Mouse (Mus musculus): ENCODE measurements around the gene 4931400O07Rik. TPM values are rescaled to one million over a fixed set of nuclear protein-coding genes. Genes with fewer than 3 reads are reported as not detected.

4931400O07Rik gene
- not detected in 2 replicates for polyA plus RNA-seq (2015; fragmentation: Nextera tagmentation; extraction: Ambion mirVana)

- H3K4me1 ChIP-seq (ENCODE audit: control insufficient read depth, insufficient read depth, low read length), result no peaks in the 10 kb centered on the region
- H3K9ac ChIP-seq (ENCODE audit: low read length), result no peak within 1 kb of the TSS
- no peak for ATAC-seq (replicated peaks; ENCODE audit: extremely low read depth, insufficient read depth, low FRiP score)
- H3K27ac ChIP-seq (ENCODE audit: low read length), result no peak within 1 kb of the TSS
- no peaks in the 10 kb centered on the region for H3K9me3 ChIP-seq (replicated peaks; ENCODE audit: control insufficient read depth, low read length)
- H3K4me3 ChIP-seq (ENCODE audit: low read length), result no peak within 1 kb of the TSS
- H3K36me3 ChIP-seq (ENCODE audit: control insufficient read depth, insufficient read depth), result no peaks in the 10 kb centered on the region
- H3K27me3 ChIP-seq (ENCODE audit: control insufficient read depth, insufficient read depth, low read length), result no peaks in the 10 kb centered on the region
- no peak within 1 kb of the TSS for H3K4me2 ChIP-seq (ENCODE audit: low read depth, low read length)
- 73% methylated on average over 2 of the region's 2 CpGs for WGBS
These were observed at the start of gene 4931400O07Rik for GRCm38 (mm10) chrX:62467691-62468090. TSS of gene 4931400O07Rik (plus strand) at chrX:62467991.

Other genes with a start within 250 kb of the 4931400O07Rik start
- not detected in 2 replicates for gene 4933402E13Rik, start 184.5 kb upstream of the 4931400O07Rik start, polyA plus RNA-seq (2015; fragmentation: Nextera tagmentation; extraction: Ambion mirVana)